Mouse (Mus musculus) embryonic facial prominence, embryonic 13.5 days (tissue): Measurements from ENCODE around the gene Lat2. TPM values are rescaled to one million over a fixed set of nuclear protein-coding genes. Genes with fewer than 3 reads are reported as not detected.

ENCODE experiments used
- ATAC-seq: fragments of 200-750 bp; cut with Nextera tagmentation; 2 replicates; pipeline ENCODE4 v1.8.0; 2017; ENCODE audit warnings: low read depth; ENCODE audit not compliant: insufficient number of reproducible peaks, insufficient read depth, low FRiP score, low TSS enrichment
- H3K27ac ChIP-seq: fragments of 300-500 bp; sonication (generic); 2 replicates; pipeline ENCODE4 v1.5.1; 2015; ENCODE audit warnings: moderate library complexity, mild to moderate bottlenecking, inconsistent platforms
- H3K27me3 ChIP-seq: fragments of 300-500 bp; sonication (generic); 2 replicates; pipeline ENCODE4 v1.6.1; 2015; ENCODE audit warnings: mild to moderate bottlenecking, inconsistent platforms
- H3K36me3 ChIP-seq: fragments of 300-500 bp; sonication (generic); 2 replicates; pipeline ENCODE4 v1.6.1; 2015; ENCODE audit warnings: mild to moderate bottlenecking, inconsistent platforms
- H3K4me1 ChIP-seq: fragments of 300-500 bp; sonication (generic); 2 replicates; pipeline ENCODE4 v1.6.1; 2015; ENCODE audit warnings: inconsistent platforms
- H3K4me2 ChIP-seq: fragments of 300-500 bp; sonication (generic); 2 replicates; pipeline ENCODE4 v1.6.1; 2015; ENCODE audit warnings: moderate library complexity, mild to moderate bottlenecking, inconsistent platforms
- H3K4me3 ChIP-seq: fragments of 300-500 bp; sonication (generic); 2 replicates; pipeline ENCODE4 v1.5.1; 2015; ENCODE audit warnings: mild to moderate bottlenecking, inconsistent platforms
- H3K9ac ChIP-seq: fragments of 300-500 bp; sonication (generic); 2 replicates; pipeline ENCODE4 v1.6.1; 2015; ENCODE audit warnings: mild to moderate bottlenecking, inconsistent platforms
- H3K9me3 ChIP-seq: fragments of 300-500 bp; sonication (generic); 2 replicates; pipeline ENCODE4 v1.6.1; 2016; ENCODE audit warnings: inconsistent platforms
- WGBS: fragments of 180-500 bp; shearing (Covaris S2); methylation state at CpG from one replicate; pipeline ENCODE4 v1.1.7; 2015; ENCODE audit warnings: mixed read lengths; 5-methylcytosine and 5-hydroxymethylcytosine counted together
- polyA plus RNA-seq: library from polyadenylated mRNA; unstranded; fragments of >200 nt; fragmentation: Nextera tagmentation; extraction: Ambion mirVana; gene quantifications from 2 replicates; pipeline ENCODE4 v1.2.1, GENCODE M21; 2015

The Lat2 gene
- polyA plus RNA-seq, 1 experiment from 2014 or later = 2.9 TPM

- Histone ChIP-seq H3K27ac (0 out of 2 replicates have a peak overlapping the region, but pooled peaks have one; percentile 35), H3K9me3 (no peaks in the 10 kb centered on the region), H3K36me3 (peaks cover 18% of the 10 kb centered on the region), H3K9ac (peak overlapping the region; percentile 79), H3K4me1 (peaks cover 13% of the 10 kb centered on the region), H3K4me2 (peak overlapping the region; percentile 91), H3K4me3 (peak overlapping the region; percentile 64), H3K27me3 (no peaks in the 10 kb centered on the region)
- ATAC-seq = no peak
- WGBS = 29% methylated on average over 15 of the region's 15 CpGs
Observed at GRCm38 (mm10) chr5:134583006-134583883, 31.6 kb downstream of the Lat2 start.

- H3K4me3 ChIP-seq = peak overlapping the region; percentile 64
- peaks cover 13% of the 10 kb centered on the region for H3K4me1 ChIP-seq
- 0 out of 2 replicates have a peak overlapping the region, but pooled peaks have one; percentile 35 for H3K27ac ChIP-seq
- ATAC-seq = peak; percentile 84
- peak overlapping the region; percentile 91 for H3K4me2 ChIP-seq
- no peaks in the 10 kb centered on the region for H3K27me3 ChIP-seq
- H3K36me3 ChIP-seq = peaks cover 12% of the 10 kb centered on the region
- no peaks in the 10 kb centered on the region for H3K9me3 ChIP-seq
- peak overlapping the region; percentile 79 for H3K9ac ChIP-seq
- 8% methylated on average over 27 of the region's 30 CpGs for WGBS
Observed at GRCm38 (mm10) chr5:134582221-134582907, 32.5 kb downstream of the Lat2 start.

- Histone ChIP-seq H3K27ac (peak within 1 kb of the TSS; percentile 30; the same call in 1 of the 2 replicates), H3K4me3 (no peak within 1 kb of the TSS), H3K4me2 (no peak within 1 kb of the TSS), H3K9ac (no peak within 1 kb of the TSS), H3K36me3 (0 out of 2 replicates have a peak, but pooled peaks cover under 1% of the 10 kb centered on the region), H3K4me1 (peaks cover 13% of the 10 kb centered on the region), H3K9me3 (no peaks in the 10 kb centered on the region), H3K27me3 (no peaks in the 10 kb centered on the region)
- no peak for ATAC-seq
- WGBS = 75% methylated on average over 5 of the region's 5 CpGs
Observed at GRCm38 (mm10) chr5:134581146-134581545, 33.7 kb downstream of the Lat2 start, which contains the start of gene Rfc2. Rfc2 (plus strand) TSS chr5:134581366.

GRCm38 (mm10) chr5:134579135-134579534 lies 35.7 kb downstream of the Lat2 start:
- H3K4me2 ChIP-seq = no peak overlapping the region
- 69% methylated on average over 3 of the region's 3 CpGs for WGBS

GRCm38 (mm10) chr5:134577534-134577933 lies 37.3 kb downstream of the Lat2 start:
- Histone ChIP-seq H3K36me3 (no peaks in the 10 kb centered on the region), H3K9ac (no peak overlapping the region), H3K4me2 (no peak overlapping the region), H3K4me1 (peaks cover 6% of the 10 kb centered on the region), H3K9me3 (no peaks in the 10 kb centered on the region), H3K27me3 (no peaks in the 10 kb centered on the region), H3K27ac (peak overlapping the region; percentile 18; the same call in 1 of the 2 replicates), H3K4me3 (no peak overlapping the region)
- WGBS = 63% methylated on average over 7 of the region's 7 CpGs
- no peak for ATAC-seq

More at GRCm38 (mm10) chr5:134579135-134579534, 35.7 kb downstream of the Lat2 start:
- H3K4me3 ChIP-seq = no peak overlapping the region
- no peak overlapping the region for H3K27ac ChIP-seq
- no peaks in the 10 kb centered on the region for H3K9me3 ChIP-seq
- no peaks in the 10 kb centered on the region for H3K36me3 ChIP-seq
- no peak for ATAC-seq
- no peak overlapping the region for H3K9ac ChIP-seq
- peaks cover 11% of the 10 kb centered on the region for H3K4me1 ChIP-seq
- H3K27me3 ChIP-seq = no peaks in the 10 kb centered on the region

GRCm38 (mm10) chr5:134576517-134577220 lies 38.2 kb downstream of the Lat2 start:
- H3K4me3 ChIP-seq = no peak overlapping the region
- H3K9me3 ChIP-seq = no peaks in the 10 kb centered on the region
- no peaks in the 10 kb centered on the region for H3K27me3 ChIP-seq
- WGBS = 71% methylated on average over 14 of the region's 14 CpGs
- H3K4me1 ChIP-seq = peaks cover 11% of the 10 kb centered on the region
- no peak overlapping the region for H3K4me2 ChIP-seq
- H3K36me3 ChIP-seq = no peaks in the 10 kb centered on the region
- no peak overlapping the region for H3K9ac ChIP-seq
- H3K27ac ChIP-seq = no peak overlapping the region; the same call in 1 of the 2 replicates
- ATAC-seq = no peak

GRCm38 (mm10) chr5:134575833-134576232 lies 39.0 kb downstream of the Lat2 start:
- Histone ChIP-seq H3K4me1 (peaks cover 11% of the 10 kb centered on the region), H3K4me2 (no peak overlapping the region), H3K9me3 (no peaks in the 10 kb centered on the region), H3K36me3 (no peaks in the 10 kb centered on the region), H3K4me3 (no peak overlapping the region), H3K27me3 (no peaks in the 10 kb centered on the region), H3K27ac (no peak overlapping the region), H3K9ac (no peak overlapping the region)
- ATAC-seq = no peak
- WGBS = 95% methylated on average over 5 of the region's 5 CpGs

- Histone ChIP-seq H3K36me3 (no peaks in the 10 kb centered on the region), H3K4me1 (peaks cover 25% of the 10 kb centered on the region), H3K4me3 (peak overlapping the region; percentile 55), H3K4me2 (peak overlapping the region; percentile 81), H3K9ac (peak overlapping the region; percentile 72), H3K9me3 (no peaks in the 10 kb centered on the region), H3K27ac (peak overlapping the region; percentile 85), H3K27me3 (no peaks in the 10 kb centered on the region)
- WGBS = 36% methylated on average over 10 of the region's 10 CpGs
- ATAC-seq = no peak
Observed at GRCm38 (mm10) chr5:134572508-134573214, 42.2 kb downstream of the Lat2 start.

- Histone ChIP-seq H3K27me3 (no peaks in the 10 kb centered on the region), H3K4me2 (peak overlapping the region; percentile 81), H3K4me3 (peak overlapping the region; percentile 55), H3K36me3 (no peaks in the 10 kb centered on the region), H3K27ac (peak overlapping the region; percentile 85), H3K9me3 (no peaks in the 10 kb centered on the region), H3K9ac (peak overlapping the region; percentile 72), H3K4me1 (peaks cover 25% of the 10 kb centered on the region)
- peak; percentile 53; the same call in 1 of the 2 replicates for ATAC-seq
- 1% methylated on average over 23 of the region's 23 CpGs for WGBS
Observed at GRCm38 (mm10) chr5:134571730-134572507, 42.9 kb downstream of the Lat2 start.

- 35% methylated on average over 8 of the region's 8 CpGs for WGBS
- H3K27ac ChIP-seq = peak overlapping the region; percentile 73
- no peak for ATAC-seq
Observed at GRCm38 (mm10) chr5:134568964-134569491, 45.8 kb downstream of the Lat2 start.

More at GRCm38 (mm10) chr5:134568964-134569491, 45.8 kb downstream of the Lat2 start:
- Histone ChIP-seq H3K4me3 (no peak overlapping the region), H3K9me3 (no peaks in the 10 kb centered on the region), H3K27me3 (no peaks in the 10 kb centered on the region), H3K4me2 (no peak overlapping the region), H3K9ac (no peak overlapping the region), H3K4me1 (peaks cover 25% of the 10 kb centered on the region), H3K36me3 (no peaks in the 10 kb centered on the region)
